Mouse (Mus musculus) lung, postnatal 10 days (tissue): ENCODE results near the gene S100a3.

Experiments used
- DNase-seq: peaks from one replicate; pipeline ENCODE4 v3.0.0; 2021

Gene S100a3

DNA sequence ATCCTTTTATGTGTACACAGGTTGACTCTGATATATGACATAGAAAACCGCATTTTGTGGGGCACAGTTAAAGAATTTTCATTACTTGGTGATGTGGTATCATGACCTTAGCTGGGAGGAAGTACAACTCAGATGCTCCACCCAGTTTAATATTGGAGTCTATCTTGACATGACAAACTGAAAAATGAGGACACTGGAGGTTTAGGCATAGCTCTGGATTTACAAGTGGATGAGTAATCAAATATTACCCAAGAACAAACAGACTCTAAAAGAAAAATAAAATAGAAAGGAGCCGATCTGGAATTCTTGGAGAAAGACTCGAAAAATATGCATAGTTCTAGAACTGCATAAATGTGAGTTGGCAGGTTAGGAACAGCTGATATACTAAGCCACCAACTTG, 14.9 kb downstream of the S100a3 start:
- no peak for DNase-seq

DNA sequence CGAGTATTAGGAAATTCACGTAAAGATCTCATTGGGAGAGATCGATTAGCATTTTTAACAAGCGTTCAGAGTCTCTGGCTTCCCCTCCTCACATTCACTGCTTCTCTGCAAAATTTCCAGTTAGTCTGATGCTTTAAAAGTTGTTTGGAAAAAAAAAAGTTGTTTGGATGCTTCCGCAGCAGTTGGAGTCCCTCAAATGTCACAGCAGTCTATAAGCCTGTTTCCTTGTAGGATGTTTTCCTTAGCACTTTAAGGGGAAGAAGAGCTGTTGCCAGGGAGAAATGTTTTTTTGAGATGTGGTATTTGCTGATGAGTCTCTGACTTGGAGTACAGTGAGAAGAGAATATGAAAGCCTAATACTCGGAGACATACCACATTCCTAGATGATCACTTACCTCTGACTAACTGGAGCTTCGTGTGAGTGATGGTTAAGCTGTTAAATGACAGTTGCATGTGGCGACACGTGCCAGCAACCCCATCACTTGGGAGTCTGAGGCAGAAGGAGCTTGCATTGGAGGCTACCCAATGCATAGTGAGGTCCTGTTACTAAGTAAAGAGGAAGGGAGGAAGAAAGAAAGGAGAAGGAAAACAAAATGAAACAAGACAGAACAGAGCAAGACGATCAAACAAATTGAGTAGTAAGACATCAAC, 16.1 kb downstream of the S100a3 start:
- DNase-seq = no peak

DNA sequence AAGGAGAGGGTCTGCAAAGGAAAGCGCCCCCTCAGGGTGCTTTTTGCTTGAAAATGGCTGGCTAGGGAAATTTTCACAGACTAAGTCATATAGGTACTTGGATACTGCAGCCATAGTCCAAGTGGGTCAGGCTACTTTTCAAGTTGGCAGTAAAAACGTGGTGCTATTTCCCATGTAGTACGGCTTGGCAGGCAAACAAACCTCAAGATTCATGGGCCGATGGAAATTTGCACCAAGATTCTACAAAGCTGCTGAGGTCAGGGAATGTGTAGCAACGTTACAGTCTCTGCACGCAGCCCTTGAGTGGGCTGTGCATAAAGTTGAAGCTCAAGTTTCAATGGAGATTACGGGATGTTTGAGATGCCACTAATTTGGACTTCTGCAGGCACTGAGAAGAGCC, 19.1 kb downstream of the S100a3 start:
- DNase-seq = no peak

DNA sequence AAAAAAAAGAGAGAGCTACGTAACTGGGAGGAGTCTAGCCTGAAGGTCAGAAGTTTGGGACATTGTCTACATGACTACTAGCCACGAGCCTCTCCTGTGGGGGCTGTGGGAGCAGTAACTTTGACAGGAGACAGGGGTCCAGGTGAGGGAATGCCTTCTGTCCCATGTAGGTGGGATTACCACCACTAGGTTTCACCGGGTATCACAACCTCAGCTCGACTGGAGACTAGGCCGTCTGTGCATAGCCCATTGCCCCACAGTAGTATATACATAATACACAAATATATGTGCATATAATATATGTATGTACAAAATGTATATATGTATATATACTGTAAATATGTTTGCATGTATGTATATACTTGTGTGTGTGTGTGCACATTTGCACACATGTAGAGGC, 20.8 kb downstream of the S100a3 start:
- no peak for DNase-seq

DNA sequence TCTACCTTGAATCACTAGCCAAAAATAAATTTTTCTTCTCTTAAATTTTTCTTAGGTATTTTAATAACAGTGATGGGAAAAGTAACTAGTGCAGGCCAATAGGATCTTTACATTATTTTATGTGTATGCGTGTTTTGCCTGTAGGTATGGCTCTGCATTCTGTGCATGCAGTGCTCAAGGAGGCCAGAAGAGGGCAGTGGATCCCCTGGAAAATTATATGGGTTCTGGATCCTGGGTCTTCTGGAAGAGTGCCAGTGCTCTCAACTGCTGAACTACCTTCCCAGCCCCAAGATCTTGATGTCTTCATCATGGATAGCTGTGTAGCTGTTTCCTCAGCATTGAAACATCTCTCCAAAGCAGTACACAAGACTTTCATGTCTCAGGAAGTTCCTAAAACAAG, 21.8 kb downstream of the S100a3 start:
- no peak for DNase-seq

DNA sequence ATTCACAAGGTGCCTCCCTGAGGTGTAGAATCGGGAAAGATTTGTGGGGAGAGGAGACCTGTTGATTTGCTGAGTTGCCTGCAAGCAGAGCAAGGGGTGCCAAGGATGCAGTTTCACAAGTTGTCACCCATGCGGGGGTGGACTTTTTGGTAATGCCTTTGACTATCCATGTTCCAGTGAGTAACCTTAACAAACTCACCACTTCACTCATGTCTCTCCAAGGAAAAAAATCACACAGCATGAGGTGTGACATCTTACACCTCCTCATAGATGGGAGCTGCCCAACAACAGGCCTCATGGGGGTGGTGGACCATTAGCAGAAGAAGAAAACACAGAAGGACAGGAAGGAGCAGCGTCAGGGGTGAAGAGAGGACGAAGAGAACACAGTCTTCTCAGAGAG, 22.2 kb downstream of the S100a3 start:
- no peak for DNase-seq

DNA sequence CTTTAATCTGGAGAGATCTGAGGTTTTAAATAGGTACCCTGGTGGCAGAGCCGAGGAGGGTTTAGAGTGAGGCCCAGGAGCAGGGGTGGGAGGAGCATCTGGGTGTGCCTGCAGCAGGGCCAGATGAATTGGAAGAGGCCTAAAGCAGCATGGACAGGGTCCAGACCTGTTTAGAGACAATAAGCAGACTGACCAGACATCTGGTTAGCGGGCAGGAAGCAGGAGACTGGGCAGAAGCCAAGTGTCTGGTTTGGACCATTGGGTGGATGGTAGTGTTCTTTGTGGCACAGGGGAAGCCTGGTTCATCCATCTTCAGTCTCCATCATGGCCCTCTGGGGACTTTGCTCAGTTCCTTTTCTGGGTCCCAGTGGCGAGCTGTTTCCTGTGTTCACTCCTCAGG, 23.5 kb downstream of the S100a3 start:
- DNase-seq = no peak

DNA sequence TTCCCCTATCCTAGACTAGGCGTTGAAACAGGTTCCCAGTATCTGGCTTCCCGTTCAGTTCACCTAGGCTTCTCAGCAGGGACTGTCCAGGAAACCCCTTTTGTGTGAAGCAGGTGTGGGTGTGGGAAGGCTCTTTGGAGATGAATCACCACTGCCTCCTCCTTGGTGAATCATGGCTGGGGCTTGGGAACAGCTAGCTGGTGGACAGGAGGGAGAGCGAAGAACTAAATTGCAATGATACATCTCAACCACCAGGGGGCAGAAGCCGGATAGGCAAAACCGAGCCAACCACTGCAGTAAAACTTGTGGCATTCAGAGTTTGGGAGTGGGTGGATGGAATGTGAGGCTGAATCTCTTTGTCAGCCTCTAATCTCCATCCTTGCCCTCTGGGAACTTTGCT, 25.2 kb downstream of the S100a3 start:
- DNase-seq = peak; percentile 80

DNA sequence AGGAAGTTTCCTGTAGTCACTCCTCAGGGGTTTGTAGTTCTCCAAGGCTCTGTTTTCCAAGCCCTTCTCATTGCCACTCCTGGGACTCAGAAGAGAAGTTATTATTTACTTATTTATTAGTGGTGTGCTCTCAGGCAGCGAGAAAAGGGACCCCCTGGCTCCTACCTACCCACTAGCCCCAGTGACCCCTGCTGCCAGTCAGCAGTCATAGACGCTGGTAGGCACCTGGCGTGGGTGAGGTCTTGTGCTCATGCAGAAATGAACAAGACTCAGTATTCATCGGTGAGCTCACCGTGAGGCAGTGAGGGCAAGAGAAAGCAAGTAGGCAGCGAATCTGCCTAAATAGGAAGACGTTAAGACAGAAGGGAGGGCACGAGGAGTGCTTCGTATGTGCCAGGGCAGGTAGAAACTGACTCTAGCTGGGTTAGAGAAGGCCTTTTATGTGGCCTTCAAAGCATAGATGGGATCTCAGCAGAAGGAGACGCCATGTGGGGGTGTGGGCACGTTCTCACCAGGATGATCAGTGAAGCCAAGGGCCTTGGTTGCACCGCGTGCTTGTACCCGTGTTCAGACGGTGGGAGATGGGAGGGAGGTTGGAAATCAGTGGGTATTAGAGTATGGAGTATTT, 25.8 kb downstream of the S100a3 start:
- DNase-seq = no peak

DNA sequence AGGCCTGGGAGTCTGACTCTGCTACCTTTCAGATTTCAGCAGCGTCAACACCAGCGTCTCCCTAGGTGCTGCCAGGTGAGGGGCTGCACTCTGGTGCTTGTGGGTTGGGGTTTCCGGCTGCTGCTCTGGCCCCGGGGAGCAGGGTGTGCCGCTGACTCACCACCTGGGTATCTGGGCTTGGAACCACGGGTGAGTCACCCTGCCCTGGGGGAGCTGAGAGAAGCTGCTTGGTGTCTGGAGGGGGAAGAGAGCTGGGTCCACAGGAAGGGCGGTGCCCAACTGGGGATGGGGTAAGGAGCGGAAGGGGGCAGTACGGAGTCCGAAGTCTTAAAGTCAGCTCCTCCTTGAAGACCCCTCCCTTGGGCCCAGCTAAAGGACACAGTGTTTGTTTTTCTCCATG, 26.5 kb downstream of the S100a3 start:
- DNase-seq = peak; percentile 78

DNA sequence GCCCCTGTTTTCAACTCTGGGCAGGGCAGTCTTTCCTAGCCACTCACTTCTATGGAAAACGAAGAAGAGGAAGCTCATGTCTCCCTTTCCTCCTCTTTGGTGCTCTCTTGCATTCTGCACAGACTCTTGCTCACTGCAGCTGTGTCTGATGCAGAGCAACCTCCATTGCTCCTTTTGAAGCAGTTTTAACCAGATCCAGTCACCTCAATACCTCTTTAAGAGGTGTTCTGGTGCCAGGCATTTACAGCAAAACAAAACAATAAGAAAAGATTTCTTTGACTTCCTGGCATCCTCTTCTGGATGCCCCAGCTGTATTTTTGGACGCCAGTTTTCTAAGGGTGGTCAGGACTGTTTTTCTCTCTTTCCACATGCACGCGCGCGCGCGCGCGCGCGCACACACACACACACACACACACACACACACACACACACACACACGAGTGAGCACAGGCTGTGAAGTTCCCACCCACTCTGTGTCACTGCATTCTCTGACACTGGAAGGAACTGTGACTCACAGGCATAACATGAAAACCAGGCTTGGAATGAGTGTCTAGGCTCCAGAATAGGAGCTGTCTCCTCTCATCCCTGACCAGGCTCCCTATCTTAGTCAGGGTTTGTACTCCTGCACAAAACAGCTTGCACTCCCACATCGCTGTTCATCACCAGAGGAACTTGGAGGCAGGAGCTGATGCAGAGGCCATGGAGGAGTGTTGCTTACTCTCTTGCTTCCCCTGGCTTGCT, 27.2 kb downstream of the S100a3 start:
- DNase-seq = peak; percentile 42

DNA sequence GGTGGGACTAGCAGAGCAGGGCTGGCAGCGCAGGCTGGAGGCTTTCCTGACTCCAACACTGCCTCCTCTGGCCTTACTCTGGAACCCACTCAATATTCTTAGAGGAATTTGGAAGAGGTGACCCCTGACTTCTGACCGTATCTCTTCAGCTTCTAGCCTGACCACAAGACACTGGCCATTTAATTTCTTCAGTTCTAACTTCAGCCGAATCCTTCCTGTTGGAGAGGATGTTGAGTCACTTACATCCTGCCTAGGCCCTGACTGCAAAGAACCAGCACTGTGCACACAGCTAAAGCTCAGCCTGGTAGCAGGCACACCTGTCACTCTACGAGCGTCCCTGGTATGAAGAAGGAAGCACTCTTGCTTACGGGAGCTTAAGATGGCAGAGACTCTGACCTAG, 29.0 kb downstream of the S100a3 start:
- DNase-seq = no peak

DNA sequence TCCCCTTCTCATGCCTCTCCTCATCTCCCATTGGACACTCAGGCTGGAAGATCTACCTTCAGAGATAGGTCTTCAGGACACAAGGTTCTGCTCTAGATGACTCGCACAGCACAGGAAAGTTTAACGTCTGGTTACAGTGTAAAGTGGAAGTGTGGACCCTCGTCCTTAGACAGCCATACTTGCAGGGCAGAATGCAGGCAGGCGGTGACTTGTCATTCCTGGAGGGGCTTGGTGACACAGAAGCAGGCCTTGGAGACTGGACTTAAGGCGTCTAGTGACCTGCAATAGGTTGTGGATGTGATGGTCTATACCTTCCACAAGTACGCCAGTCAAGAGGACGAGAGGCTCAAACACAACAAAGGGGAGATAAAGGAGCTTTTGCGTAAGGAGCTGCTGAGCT, 29.6 kb downstream of the S100a3 start, which contains the start of gene S100a2:
Gene S100a2, plus strand, starts transcription at position 301 of the 400 bp plus-strand sequence.
- no peak for DNase-seq

DNA sequence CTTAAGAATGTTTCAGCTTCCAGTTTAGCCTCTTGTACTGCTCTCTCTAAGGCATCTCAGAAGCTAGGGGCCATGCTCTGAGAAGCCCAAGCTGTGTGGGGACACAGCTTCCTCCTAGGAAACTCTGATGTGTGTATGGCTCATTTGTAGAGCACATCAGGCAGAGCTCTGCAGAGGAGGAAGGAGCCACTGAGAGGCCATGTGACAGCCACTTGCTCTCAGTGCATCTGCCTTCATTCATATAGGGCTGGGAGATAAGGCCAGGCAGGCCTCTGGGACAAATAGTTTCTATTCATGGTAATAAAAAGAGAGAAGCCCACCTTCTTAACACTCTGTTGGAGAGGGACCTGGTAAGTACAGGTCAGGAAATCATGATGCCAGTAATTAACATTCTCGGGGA, 34.1 kb downstream of the S100a3 start:
- no peak for DNase-seq

DNA sequence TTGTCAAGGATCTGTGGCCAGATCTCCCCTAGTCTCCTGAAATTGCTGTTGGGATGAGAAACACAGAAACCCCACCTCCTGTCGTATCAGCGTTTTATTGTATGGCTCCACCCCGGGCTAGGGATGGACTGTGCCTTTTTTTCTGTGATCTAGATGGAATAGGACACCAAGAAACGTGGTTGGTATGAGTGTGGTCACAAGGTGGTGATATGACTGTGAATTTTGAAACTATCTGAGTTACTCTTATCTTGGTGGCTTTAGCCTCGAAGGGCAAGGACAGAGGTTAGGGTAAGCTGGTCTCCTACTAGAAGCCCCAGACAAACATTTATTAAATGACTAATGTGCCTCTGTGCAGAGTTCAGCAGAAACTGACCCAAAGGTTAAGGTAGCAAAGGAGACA, 35.2 kb downstream of the S100a3 start:
- DNase-seq = no peak

DNA sequence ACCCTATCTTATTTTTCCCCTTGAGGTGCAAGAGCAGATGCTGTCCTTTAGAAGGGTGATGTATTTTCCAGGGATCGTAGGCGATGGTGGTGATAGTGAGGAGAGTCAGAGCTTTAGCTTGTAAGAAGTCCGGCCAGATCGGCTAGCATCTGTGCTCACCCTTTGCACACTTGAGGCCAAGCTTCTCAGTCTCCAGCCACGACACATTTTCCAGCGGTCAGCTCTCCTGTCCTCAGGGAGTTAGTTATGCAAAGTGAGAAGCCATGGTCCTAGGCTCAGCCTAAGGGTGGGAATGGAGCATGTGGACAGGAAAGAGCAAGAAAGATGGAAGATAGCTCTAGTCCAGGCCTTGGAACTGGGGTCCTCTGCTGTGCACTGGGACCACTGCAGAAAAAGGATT, 36.4 kb downstream of the S100a3 start:
- no peak for DNase-seq

DNA sequence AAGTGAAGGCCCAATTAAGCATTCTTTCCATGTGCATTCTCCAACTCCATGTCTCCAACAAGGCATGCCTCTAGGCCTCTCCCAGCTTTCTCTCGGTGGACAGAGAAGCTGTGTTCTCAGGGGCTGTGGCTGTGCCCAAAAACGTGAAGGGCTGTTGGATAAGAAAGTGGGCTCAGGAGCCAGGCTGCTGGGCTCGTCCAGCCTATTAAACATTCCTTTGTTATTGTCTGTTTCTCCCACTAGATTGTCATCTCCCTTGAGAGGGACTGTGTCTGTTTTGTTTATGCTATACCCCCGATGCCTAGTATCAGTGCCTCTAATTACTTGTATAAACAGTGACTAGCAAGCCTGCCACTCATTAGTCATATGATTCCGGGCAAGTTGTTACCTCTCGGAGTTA, 37.4 kb downstream of the S100a3 start:
- no peak for DNase-seq

DNA sequence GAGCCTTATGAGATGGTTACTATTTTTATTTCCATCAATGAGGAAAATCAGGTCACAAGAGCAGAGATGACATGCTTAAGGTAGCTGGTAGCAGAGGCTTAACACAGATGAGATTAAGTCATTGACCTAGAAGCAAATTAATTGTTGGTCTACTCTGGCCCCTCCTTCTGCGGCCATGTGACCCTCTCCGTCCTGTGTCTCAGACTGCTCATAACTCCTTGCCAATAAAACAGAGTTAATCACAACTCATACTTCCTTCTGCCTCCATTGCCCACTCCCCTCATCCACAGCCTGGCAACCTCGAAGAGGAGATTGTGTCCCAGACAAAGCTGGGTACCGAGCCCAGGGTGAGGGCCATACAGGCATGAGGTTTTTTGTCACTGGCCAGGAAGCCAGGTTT, 37.8 kb downstream of the S100a3 start:
- DNase-seq = no peak

DNA sequence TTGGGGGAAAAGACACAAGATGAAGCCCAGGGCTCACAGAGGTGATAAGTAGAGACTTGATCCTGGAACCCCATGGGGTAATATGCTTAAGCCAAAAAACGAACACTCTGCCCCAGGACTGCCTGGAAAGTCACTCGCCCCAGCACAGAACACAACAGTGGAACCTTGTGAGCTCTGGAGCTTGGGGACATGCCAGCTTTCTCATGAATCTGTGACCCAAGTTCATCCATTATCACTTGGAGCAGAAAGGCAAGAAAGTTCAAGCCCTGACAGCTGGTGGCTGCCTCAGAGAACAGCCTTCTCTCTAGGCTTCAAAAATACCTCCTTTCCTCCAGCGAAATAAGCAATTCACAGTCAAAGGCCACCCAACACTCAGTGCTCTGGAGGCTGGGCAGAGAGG, 39.0 kb downstream of the S100a3 start:
- DNase-seq = no peak

DNA sequence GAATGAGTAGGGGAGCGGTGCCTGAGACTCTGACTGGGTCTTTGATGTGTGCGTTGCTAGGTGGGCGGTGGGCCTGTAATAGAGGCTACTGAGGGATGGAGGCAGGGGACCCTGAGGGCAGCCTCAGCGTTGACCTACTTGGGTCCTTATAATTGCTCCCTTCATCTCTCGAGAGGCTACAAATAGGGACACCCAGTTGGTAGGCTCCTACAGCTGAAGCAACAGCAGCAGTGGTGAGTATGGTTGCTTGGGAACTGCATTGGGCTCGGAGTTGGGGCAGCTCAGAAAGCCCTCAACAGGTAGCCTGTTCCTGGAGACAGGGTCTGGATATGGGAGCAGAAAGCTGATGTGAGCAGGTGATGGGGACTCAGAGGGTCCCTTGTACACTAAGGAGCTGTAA, 39.7 kb downstream of the S100a3 start:
- DNase-seq = no peak

DNA sequence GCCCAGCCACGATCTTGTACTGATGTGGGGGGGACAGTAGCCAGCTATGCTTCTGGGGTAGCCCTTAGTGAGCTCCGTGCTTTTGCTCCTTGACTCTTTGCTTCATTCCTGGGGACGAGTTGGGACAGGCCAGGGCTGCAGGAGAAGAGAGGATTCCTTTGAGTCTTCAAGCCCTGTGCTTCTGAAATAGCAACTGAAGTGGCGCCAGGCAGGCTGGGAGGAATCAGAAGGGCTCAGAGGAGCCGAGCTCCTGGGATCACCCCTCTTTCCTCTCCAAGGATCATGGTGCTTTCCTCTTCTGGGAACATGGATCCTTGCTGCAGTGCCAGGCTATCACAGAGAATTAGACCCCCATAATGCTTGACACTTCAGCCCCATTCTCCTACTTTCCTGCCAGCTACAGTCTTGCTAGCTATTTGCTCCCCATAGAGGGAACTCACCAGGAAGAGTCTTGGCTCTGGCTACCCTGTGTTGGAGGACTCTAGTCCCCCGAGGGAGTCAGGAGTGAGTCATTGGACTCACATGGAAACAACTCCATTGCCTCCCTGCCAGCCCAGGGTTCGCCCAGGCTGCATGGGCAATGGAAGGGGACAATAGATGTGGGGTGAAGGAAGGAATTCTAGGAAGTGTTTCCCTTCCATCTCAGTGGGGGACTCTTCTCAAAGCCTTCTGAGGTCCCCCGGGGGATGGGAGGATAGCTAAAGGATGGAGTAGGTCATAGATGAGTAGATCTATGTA, 40.2 kb downstream of the S100a3 start:
- DNase-seq = no peak

DNA sequence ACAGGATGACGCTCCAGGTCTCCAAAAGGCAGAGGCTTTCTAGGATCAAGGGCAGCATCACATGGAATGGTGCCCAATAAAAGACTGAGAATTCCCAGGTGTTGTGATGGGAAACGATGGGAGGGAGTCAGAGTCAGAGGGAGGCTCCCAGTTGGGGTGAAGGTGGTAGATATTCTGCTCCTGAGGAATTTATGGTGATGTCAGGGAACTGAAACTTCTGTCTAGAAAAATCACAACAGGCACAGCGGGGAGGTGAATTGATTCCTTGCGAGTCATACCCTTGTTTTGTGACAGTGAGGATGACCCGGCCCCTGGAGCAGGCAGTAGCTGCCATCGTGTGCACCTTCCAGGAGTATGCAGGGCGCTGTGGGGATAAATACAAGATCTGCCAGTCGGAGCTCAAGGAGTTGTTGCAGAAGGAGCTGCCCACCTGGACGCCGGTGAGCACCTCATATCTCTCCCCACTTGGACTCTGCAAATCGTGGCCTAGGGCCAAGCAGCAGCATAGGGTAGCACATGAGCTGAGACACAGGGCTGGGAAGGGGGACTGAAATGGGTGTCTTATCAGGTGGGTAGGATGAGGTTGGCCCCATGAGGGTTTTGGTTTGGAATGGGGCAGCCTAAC, 41.2 kb downstream of the S100a3 start, which contains the start of gene Gm42674:
Gene Gm42674, plus strand, starts transcription at position 419 of the 625 bp plus-strand sequence.
- DNase-seq = no peak

DNA sequence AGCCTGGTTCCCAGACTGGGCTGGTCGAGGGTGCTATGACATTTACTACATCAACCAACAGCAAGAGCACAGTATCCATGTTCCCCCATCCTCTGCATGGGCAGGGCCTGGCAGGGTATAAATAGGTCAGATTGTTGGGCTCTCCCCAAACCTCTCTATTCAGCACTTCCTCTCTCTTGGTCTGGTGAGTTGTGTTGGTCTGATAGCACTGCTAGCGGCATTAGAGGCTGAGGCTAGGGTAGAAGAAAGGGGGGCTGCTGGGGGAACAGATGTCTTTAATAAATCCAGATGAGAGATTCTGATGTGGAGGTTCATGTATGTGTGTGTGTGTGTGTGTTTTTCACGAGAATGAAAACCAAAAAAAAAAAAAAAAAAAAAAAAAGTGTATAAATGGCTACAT, 43.2 kb downstream of the S100a3 start, which contains the start of gene S100a4:
Gene S100a4, plus strand, starts transcription at position 149 of the 400 bp plus-strand sequence.
- peak; percentile 40 for DNase-seq
